Mouse (Mus musculus) embryonic facial prominence, embryonic 14.5 days (tissue): Measurements from ENCODE around the gene Wnt6. TPM values are rescaled to one million over a fixed set of nuclear protein-coding genes. Genes with fewer than 3 reads are reported as not detected.
"Not testable (repeated sequence)": the region's sequence is repeated elsewhere in the genome, so short reads cannot be mapped to it uniquely, and the experiment has no call there.

Experiments used
- ATAC-seq: fragments of 200-750 bp; cut with Nextera tagmentation; 2 replicates; pipeline ENCODE4 v1.8.0; 2017; ENCODE audit warnings: low read depth, moderate number of reproducible peaks, moderate TSS enrichment
- DNase-seq: peaks from one replicate; pipeline ENCODE4 v3.0.0-alpha.2; 2015; ENCODE audit warnings: low spot score
- H3K27ac ChIP-seq: fragments of 300-500 bp; sonication (generic); replicated peaks from 2 replicates; pipeline ENCODE4 v1.5.1; 2014; ENCODE audit warnings: low read depth, mild to moderate bottlenecking, low read length, moderate library complexity
- H3K27me3 ChIP-seq: fragments of 300-500 bp; sonication (generic); replicated peaks from 2 replicates; pipeline ENCODE4 v1.6.1; 2014; ENCODE audit warnings: low read length; ENCODE audit not compliant: control insufficient read depth, insufficient read depth
- H3K36me3 ChIP-seq: fragments of 300-500 bp; sonication (generic); 2 replicates; pipeline ENCODE4 v1.6.1; 2014; ENCODE audit warnings: low read length, mixed read lengths; ENCODE audit not compliant: control insufficient read depth, insufficient read depth
- H3K4me1 ChIP-seq: fragments of 300-500 bp; sonication (generic); 2 replicates; pipeline ENCODE4 v1.6.1; 2014; ENCODE audit warnings: antibody characterized with exemption, low read length; ENCODE audit not compliant: control insufficient read depth, insufficient read depth
- H3K4me2 ChIP-seq: fragments of 300-500 bp; sonication (generic); 2 replicates; pipeline ENCODE4 v1.6.1; 2014; ENCODE audit warnings: low read depth, mild to moderate bottlenecking, low read length, moderate library complexity, mixed read lengths
- H3K4me3 ChIP-seq: fragments of 300-500 bp; sonication (generic); 2 replicates; pipeline ENCODE4 v1.5.1; 2014; ENCODE audit warnings: low read depth, mild to moderate bottlenecking, low read length
- H3K9ac ChIP-seq: fragments of 300-500 bp; sonication (generic); 2 replicates; pipeline ENCODE4 v1.6.1; 2014; ENCODE audit warnings: low read depth, mild to moderate bottlenecking, low read length, moderate library complexity, mixed read lengths
- H3K9me3 ChIP-seq: fragments of 300-500 bp; sonication (generic); 2 replicates; pipeline ENCODE4 v1.6.1; 2016; ENCODE audit warnings: low read length; ENCODE audit not compliant: control insufficient read depth
- WGBS: fragments of 180-500 bp; shearing (Covaris S2); extraction: QIAGEN DNeasy Blood & Tissue Kit; methylation state at CpG from one replicate; pipeline ENCODE4 v1.1.7; 2014; 5-methylcytosine and 5-hydroxymethylcytosine counted together
- polyA plus RNA-seq: library from polyadenylated mRNA; unstranded; fragments of >200 nt; fragmentation: Nextera tagmentation; extraction: Ambion mirVana; gene quantifications from 2 replicates; pipeline ENCODE4 v1.2.1, GENCODE M21; 2014

Gene Wnt6
- polyA plus RNA-seq, 1 experiment from 2014 or later = 16.1 TPM

GRCm38 (mm10) chr1:74817219-74817618 is 45.5 kb downstream of the Wnt6 start:
- ATAC-seq (peak; percentile 17; the same call in 1 of the 2 replicates), DNase-seq (no peak)
- Histone ChIP-seq H3K4me2 (peak overlapping the region; percentile 79), H3K4me1 (peaks cover 9% of the 10 kb centered on the region), H3K9ac (peak overlapping the region; percentile 76), H3K27ac (peak overlapping the region; percentile 82), H3K9me3 (no peaks in the 10 kb centered on the region), H3K36me3 (no peaks in the 10 kb centered on the region), H3K4me3 (peak overlapping the region; percentile 63), H3K27me3 (no peaks in the 10 kb centered on the region; the same call in 1 of the 2 replicates)
- 12% methylated on average over 14 of the region's 14 CpGs for WGBS

- H3K27me3 ChIP-seq = no peaks in the 10 kb centered on the region
- H3K4me1 ChIP-seq = peaks cover 9% of the 10 kb centered on the region
- ATAC-seq (no peak), DNase-seq (no peak)
- H3K9me3 ChIP-seq = no peaks in the 10 kb centered on the region
- no peak overlapping the region for H3K9ac ChIP-seq
- 96% methylated on average over 1 of the region's 1 CpGs for WGBS
- no peak overlapping the region for H3K27ac ChIP-seq
- H3K4me3 ChIP-seq = no peak overlapping the region
- no peaks in the 10 kb centered on the region for H3K36me3 ChIP-seq
- no peak overlapping the region for H3K4me2 ChIP-seq
Observed at GRCm38 (mm10) chr1:74818509-74818908, 46.8 kb downstream of the Wnt6 start.

GRCm38 (mm10) chr1:74823598-74823997 is 51.9 kb downstream of the Wnt6 start:
- 92% methylated on average over 4 of the region's 4 CpGs for WGBS
- not testable (repeated sequence) for H3K27ac ChIP-seq, H3K27me3 ChIP-seq, DNase-seq, H3K9me3 ChIP-seq, H3K4me2 ChIP-seq, ATAC-seq, H3K36me3 ChIP-seq, H3K4me1 ChIP-seq, H3K4me3 ChIP-seq, H3K9ac ChIP-seq

- Histone ChIP-seq H3K9ac (0 out of 2 replicates have a peak overlapping the region, but pooled peaks have one; percentile 5), H3K36me3 (no peaks in the 10 kb centered on the region), H3K4me2 (no peak overlapping the region), H3K27me3 (no peaks in the 10 kb centered on the region), H3K4me3 (no peak overlapping the region), H3K9me3 (no peaks in the 10 kb centered on the region), H3K27ac (no peak overlapping the region; the same call in 1 of the 2 replicates), H3K4me1 (no peaks in the 10 kb centered on the region)
- WGBS = 17% methylated on average over 14 of the region's 14 CpGs
- no peak for ATAC-seq
- peak; percentile 57 for DNase-seq
Observed at GRCm38 (mm10) chr1:74824518-74825302, 53.0 kb downstream of the Wnt6 start.

GRCm38 (mm10) chr1:74830061-74830460 is 58.4 kb downstream of the Wnt6 start:
- H3K27ac ChIP-seq = no peak overlapping the region
- no peak overlapping the region for H3K9ac ChIP-seq
- H3K27me3 ChIP-seq = no peaks in the 10 kb centered on the region
- no peaks in the 10 kb centered on the region for H3K4me1 ChIP-seq
- H3K4me2 ChIP-seq = no peak overlapping the region
- no peaks in the 10 kb centered on the region for H3K36me3 ChIP-seq
- ATAC-seq (no peak), DNase-seq (no peak)
- no peak overlapping the region for H3K4me3 ChIP-seq
- no peaks in the 10 kb centered on the region for H3K9me3 ChIP-seq
- 76% methylated on average over 9 of the region's 9 CpGs for WGBS

GRCm38 (mm10) chr1:74833255-74833654 is 61.6 kb downstream of the Wnt6 start:
- ATAC-seq = no peak
- H3K4me2 ChIP-seq = no peak overlapping the region

More at GRCm38 (mm10) chr1:74833255-74833654, 61.6 kb downstream of the Wnt6 start:
- no peak overlapping the region for H3K4me3 ChIP-seq
- no peaks in the 10 kb centered on the region for H3K27me3 ChIP-seq
- no peak overlapping the region for H3K9ac ChIP-seq
- H3K4me1 ChIP-seq = no peaks in the 10 kb centered on the region
- H3K36me3 ChIP-seq = no peaks in the 10 kb centered on the region
- H3K27ac ChIP-seq = no peak overlapping the region
- H3K9me3 ChIP-seq = no peaks in the 10 kb centered on the region
- 79% methylated on average over 3 of the region's 3 CpGs for WGBS
- DNase-seq = no peak

Other genes with a start within 250 kb of the Wnt6 start
- gene Plcd4, start 229.0 kb upstream of the Wnt6 start, polyA plus RNA-seq = 2.0 and 2.9 TPM in 2 replicates
- gene Usp37, start 227.6 kb upstream of the Wnt6 start, polyA plus RNA-seq = 29.1 and 31.2 TPM in 2 replicates
- 7.4 and 8.1 TPM in 2 replicates for gene Zfp142, start 183.6 kb upstream of the Wnt6 start, polyA plus RNA-seq
- 16.6 and 18.9 TPM in 2 replicates for gene Bcs1l, start 183.6 kb upstream of the Wnt6 start, polyA plus RNA-seq
- gene Rnf25, start 170.5 kb upstream of the Wnt6 start, polyA plus RNA-seq = 7.0 and 8.8 TPM in 2 replicates
- 7.7 and 10.5 TPM in 2 replicates for gene Stk36, start 170.4 kb upstream of the Wnt6 start, polyA plus RNA-seq
- 18.2 and 20.1 TPM in 2 replicates for gene Ttll4, start 110.1 kb upstream of the Wnt6 start, polyA plus RNA-seq
- gene Cyp27a1, start 58.3 kb upstream of the Wnt6 start, polyA plus RNA-seq = 9.0 and 9.7 TPM in 2 replicates
- gene Prkag3, start 22.7 kb upstream of the Wnt6 start, polyA plus RNA-seq = 4.5 and 6.4 TPM in 2 replicates
- gene Wnt10a, start 19.6 kb downstream of the Wnt6 start, polyA plus RNA-seq = 6.1 and 6.7 TPM in 2 replicates
- gene Cdk5r2, start 83.0 kb downstream of the Wnt6 start, polyA plus RNA-seq = 0.60 and 0.79 TPM in 2 replicates
- gene Fev, start 113.5 kb downstream of the Wnt6 start, polyA plus RNA-seq = not detected in 2 replicates
- gene Cryba2, start 121.3 kb downstream of the Wnt6 start, polyA plus RNA-seq = not detected in 2 replicates
- gene Cfap65, start 163.7 kb downstream of the Wnt6 start, polyA plus RNA-seq = 0.25 and 1.2 TPM in 2 replicates
- gene Ihh, start 179.8 kb downstream of the Wnt6 start, polyA plus RNA-seq = 2.0 and 2.2 TPM in 2 replicates